Mouse (Mus musculus): Measurements from ENCODE around the gene Slc22a18. TPM values are rescaled to one million over a fixed set of nuclear protein-coding genes. Genes with fewer than 3 reads are reported as not detected.

Gene Slc22a18
- polyA plus RNA-seq, 1 experiment from 2014 or later = 1.0 TPM

DNA sequence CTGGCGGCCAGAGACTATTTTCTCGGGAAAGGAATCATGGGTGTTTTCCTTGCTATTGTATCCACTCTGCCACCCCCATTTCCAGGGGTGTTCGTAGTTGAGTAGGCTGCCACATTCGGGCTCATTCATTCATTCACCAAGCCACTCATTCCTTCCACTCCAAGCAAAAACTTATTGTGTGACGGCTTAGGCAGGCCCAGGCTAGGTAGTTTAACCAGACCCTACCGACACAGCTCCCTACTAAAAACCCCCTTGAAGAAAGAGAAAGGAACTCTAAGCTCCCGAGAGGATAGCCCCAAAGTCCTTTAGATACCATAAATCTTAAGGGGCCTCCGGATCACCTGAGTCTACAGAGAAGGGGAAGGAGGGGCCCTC, 29.0 kb upstream of the Slc22a18 start:
- Histone ChIP-seq H3K27me3 (ENCODE audit: control insufficient read depth, insufficient read depth, low read length) (peaks cover 4% of the 10 kb centered on the region; the same call in 1 of the 2 replicates), H3K4me2 (replicated peaks) (no peak overlapping the region; the same call in 1 of the 2 replicates), H3K27ac (no peak overlapping the region), H3K4me1 (replicated peaks; ENCODE audit: control insufficient read depth, insufficient read depth, low read length) (peaks cover 18% of the 10 kb centered on the region; the same call in 1 of the 2 replicates), H3K4me3 (replicated peaks; ENCODE audit: low read length) (no peak overlapping the region), H3K36me3 (replicated peaks; ENCODE audit: control insufficient read depth, insufficient read depth) (no peaks in the 10 kb centered on the region), H3K9me3 (ENCODE audit: control insufficient read depth, low read length) (no peaks in the 10 kb centered on the region), H3K9ac (no peak overlapping the region)
- ATAC-seq (ENCODE audit: low FRiP score) (no peak), DNase-seq (ENCODE audit: low spot score) (no peak)
- WGBS = 25% methylated on average over 8 of the region's 8 CpGs

DNA sequence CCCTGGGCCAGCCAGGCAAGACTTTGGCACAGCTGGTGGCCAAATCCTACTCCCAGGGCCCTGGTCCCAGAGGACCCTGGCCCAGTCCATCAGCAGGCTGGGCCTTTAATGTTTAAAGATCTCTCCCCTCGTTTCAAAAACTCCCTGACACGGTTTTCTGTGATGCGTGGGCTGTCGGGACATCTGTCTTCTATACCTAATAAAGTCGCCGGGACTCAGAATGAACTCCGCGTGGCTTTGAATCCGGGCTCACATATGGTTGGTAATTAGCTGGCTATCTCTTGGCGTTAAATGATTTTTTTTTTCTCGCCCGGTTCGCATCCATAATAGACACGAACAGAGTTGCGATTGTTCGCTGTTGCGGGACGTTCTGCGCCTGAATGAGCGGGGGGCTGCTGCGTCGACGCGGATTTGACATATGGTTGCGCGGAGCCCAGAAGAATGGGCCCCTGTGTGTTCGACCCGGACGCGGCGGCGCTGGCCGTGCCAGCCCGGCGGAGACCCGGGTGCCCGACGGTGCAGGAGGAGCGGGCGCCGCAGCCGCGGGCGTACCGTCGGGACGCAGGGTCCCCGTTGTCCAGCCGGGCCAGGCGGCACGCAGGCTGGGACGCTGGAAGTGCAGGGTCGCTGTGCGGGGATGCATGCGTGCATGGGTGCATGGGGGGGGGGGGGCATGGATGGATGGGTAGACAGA, 28.4 kb upstream of the Slc22a18 start:
- DNase-seq (ENCODE audit: low spot score) (peak; percentile 58), ATAC-seq (ENCODE audit: low FRiP score) (peak; percentile 43; the same call in 1 of the 2 replicates)
- Histone ChIP-seq H3K9me3 (ENCODE audit: control insufficient read depth, low read length) (no peaks in the 10 kb centered on the region), H3K27ac (peak overlapping the region; percentile 62), H3K4me3 (replicated peaks; ENCODE audit: low read length) (peak overlapping the region; percentile 27), H3K36me3 (replicated peaks; ENCODE audit: control insufficient read depth, insufficient read depth) (no peaks in the 10 kb centered on the region), H3K9ac (peak overlapping the region; percentile 62), H3K27me3 (ENCODE audit: control insufficient read depth, insufficient read depth, low read length) (peaks cover 4% of the 10 kb centered on the region; the same call in 1 of the 2 replicates), H3K4me1 (replicated peaks; ENCODE audit: control insufficient read depth, insufficient read depth, low read length) (peaks cover 18% of the 10 kb centered on the region; the same call in 1 of the 2 replicates), H3K4me2 (replicated peaks) (peak overlapping the region; percentile 61)
- WGBS = 1% methylated on average over 55 of the region's 55 CpGs

DNA sequence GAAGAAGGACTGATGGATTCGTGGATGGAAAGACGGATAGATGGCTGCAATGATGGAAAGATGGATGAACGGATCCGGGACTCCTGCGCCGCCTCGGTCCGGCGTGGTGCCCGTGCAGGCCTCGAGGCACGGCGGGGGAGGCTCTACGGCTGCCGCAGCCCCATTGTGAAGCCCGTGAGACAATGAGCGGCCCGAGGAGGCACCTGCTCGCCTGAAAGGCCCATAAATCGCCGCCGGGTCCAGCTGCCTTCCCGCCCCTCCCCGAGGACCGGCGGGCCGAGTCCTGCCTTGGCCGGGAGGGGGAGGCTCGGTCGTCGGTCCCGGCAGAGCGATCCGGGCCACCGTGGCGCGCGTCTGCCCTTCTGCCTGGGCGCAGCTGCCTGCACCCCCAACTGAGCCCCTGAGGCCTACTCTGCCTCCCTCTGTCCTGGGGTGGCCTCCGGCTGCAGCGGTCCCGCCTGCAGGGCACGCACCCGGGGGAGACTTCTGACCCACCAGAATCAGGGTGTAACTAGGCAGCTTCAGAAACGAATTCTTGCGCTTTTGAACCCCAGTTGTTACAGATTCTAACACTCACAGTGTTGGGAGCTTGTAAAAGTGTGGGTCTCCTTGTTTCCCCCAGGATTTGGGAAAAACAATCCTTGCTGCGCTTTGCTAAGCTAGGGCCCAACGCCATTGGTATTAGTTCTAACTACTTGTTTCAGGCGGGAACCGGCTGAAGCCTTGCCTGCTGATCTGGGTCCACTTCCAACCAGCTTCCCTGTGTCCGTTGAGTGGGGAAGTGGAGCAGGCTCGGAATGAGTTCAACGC, 27.7 kb upstream of the Slc22a18 start:
- Histone ChIP-seq H3K36me3 (replicated peaks; ENCODE audit: control insufficient read depth, insufficient read depth) (no peaks in the 10 kb centered on the region), H3K27me3 (ENCODE audit: control insufficient read depth, insufficient read depth, low read length) (peaks cover 4% of the 10 kb centered on the region; the same call in 1 of the 2 replicates), H3K4me3 (replicated peaks; ENCODE audit: low read length) (peak overlapping the region; percentile 27), H3K4me1 (replicated peaks; ENCODE audit: control insufficient read depth, insufficient read depth, low read length) (peaks cover 18% of the 10 kb centered on the region; the same call in 1 of the 2 replicates), H3K27ac (peak overlapping the region; percentile 62; the same call in 1 of the 2 replicates), H3K9me3 (ENCODE audit: control insufficient read depth, low read length) (no peaks in the 10 kb centered on the region), H3K9ac (peak overlapping the region; percentile 62), H3K4me2 (replicated peaks) (peak overlapping the region; percentile 61)
- ATAC-seq (ENCODE audit: low FRiP score) (peak; percentile 44; the same call in 1 of the 2 replicates), DNase-seq (ENCODE audit: low spot score) (no peak)
- 3% methylated on average over 53 of the region's 53 CpGs for WGBS

DNA sequence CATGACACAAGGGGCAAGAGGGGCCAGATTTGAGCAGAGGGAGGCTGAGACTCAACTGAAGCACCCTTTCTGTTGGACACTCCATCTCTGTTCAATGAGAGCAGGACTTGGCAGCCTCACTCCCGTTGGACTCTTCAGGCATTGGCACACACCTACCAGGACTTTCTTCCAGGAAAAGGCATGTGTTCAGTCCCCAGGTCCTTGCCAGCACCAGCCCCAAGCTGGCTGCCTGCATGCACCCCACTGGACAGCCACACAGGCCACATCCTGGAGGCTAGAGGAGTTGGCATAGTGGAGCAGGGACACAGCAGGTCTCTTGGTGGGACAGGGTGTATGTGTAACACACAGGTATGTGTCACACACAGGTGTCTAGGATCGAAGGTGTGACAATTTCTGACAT, 26.4 kb upstream of the Slc22a18 start:
- no peak overlapping the region for H3K4me2 ChIP-seq (replicated peaks)
- no peaks in the 10 kb centered on the region for H3K36me3 ChIP-seq (replicated peaks; ENCODE audit: control insufficient read depth, insufficient read depth)
- 79% methylated on average over 2 of the region's 2 CpGs for WGBS
- peaks cover 4% of the 10 kb centered on the region; the same call in 1 of the 2 replicates for H3K27me3 ChIP-seq (ENCODE audit: control insufficient read depth, insufficient read depth, low read length)
- H3K9ac ChIP-seq = no peak overlapping the region
- DNase-seq (ENCODE audit: low spot score) = no peak
- ATAC-seq (ENCODE audit: low FRiP score) = no peak
- no peak overlapping the region for H3K27ac ChIP-seq
- H3K4me3 ChIP-seq (replicated peaks; ENCODE audit: low read length) = no peak overlapping the region
- no peaks in the 10 kb centered on the region for H3K9me3 ChIP-seq (ENCODE audit: control insufficient read depth, low read length)
- peaks cover 18% of the 10 kb centered on the region; the same call in 1 of the 2 replicates for H3K4me1 ChIP-seq (replicated peaks; ENCODE audit: control insufficient read depth, insufficient read depth, low read length)

DNA sequence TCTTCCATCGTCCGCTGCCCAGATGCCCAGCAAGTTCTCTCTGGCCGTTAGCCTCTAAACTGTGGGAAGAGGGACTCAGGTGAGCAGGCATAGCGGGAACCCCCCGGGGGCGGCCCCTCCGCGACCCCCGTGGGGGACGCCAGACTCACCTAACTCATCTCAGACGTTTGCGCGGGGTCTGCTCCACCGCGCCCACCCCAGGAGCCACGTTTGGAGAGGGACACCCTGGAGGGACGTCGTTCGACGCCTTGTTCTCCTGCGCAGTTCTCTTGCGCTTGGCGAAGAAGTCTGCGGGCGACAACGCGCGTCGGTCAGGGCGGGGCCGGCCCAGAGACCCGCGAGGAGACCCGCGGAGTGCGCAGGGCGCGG, 14.6 kb upstream of the Slc22a18 start:
- H3K9ac ChIP-seq = peak overlapping the region; percentile 60
- peak overlapping the region; percentile 49 for H3K4me3 ChIP-seq (replicated peaks; ENCODE audit: low read length)
- no peaks in the 10 kb centered on the region for H3K36me3 ChIP-seq (replicated peaks; ENCODE audit: control insufficient read depth, insufficient read depth)
- peaks cover 4% of the 10 kb centered on the region; the same call in 1 of the 2 replicates for H3K4me1 ChIP-seq (replicated peaks; ENCODE audit: control insufficient read depth, insufficient read depth, low read length)
- 27% methylated on average over 28 of the region's 38 CpGs for WGBS
- H3K4me2 ChIP-seq (replicated peaks) = peak overlapping the region; percentile 58
- peak overlapping the region; percentile 71; the same call in 1 of the 2 replicates for H3K27ac ChIP-seq
- H3K9me3 ChIP-seq (ENCODE audit: control insufficient read depth, low read length) = peaks cover 21% of the 10 kb centered on the region; the same call in 1 of the 2 replicates
- H3K27me3 ChIP-seq (ENCODE audit: control insufficient read depth, insufficient read depth, low read length) = no peaks in the 10 kb centered on the region
- no peak for ATAC-seq (ENCODE audit: low FRiP score)
- no peak for DNase-seq (ENCODE audit: low spot score)

DNA sequence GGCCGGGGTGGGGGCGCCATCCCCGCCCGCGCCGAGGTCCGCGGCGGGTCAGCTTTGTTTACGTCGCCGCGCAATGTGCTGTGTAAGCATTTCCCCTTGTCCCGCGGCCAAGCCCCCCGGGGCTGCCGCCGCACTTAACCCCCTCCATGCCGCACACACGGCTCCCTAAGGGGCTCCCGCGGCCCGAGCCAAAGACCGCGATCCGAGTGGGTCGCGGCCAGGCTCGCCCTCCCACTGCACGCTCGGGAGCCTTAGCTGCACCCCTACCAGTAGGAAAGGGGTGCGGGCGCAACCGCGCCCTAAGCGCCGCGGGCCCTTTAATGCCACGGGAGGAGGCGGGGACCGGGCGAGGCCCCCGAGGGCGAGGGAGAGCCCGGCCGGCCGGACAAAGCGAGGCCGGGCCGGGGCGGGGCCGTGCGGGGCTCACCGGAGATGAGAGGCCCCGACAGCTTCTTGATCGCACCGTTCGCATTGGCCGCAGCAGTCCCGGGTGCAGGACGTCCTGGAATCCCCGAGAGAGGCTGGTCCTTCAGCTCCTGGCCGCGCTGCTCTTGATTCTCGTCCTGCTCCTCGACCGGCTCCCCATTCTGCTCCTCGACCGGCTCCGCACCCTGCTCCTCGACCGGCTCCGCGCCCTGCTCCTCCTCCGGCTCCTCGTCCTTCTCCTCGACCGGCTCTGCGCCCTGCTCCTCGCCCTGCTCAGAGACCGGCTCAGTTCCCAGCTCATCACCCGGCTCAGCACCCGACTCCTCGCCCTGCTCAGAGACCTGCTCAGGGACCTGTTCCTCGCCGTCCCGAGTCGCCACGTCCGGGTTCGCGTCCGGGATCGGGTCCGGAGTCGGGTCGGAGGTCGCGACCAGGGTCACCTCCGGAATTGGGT, 14.0 kb upstream of the Slc22a18 start:
- Histone ChIP-seq H3K4me3 (replicated peaks; ENCODE audit: low read length) (peak overlapping the region; percentile 49), H3K9ac (peak overlapping the region; percentile 60), H3K27me3 (ENCODE audit: control insufficient read depth, insufficient read depth, low read length) (peaks cover 3% of the 10 kb centered on the region; the same call in 1 of the 2 replicates), H3K9me3 (ENCODE audit: control insufficient read depth, low read length) (peaks cover 21% of the 10 kb centered on the region; the same call in 1 of the 2 replicates), H3K27ac (peak overlapping the region; percentile 71; the same call in 1 of the 2 replicates), H3K36me3 (replicated peaks; ENCODE audit: control insufficient read depth, insufficient read depth) (no peaks in the 10 kb centered on the region), H3K4me2 (replicated peaks) (peak overlapping the region; percentile 58), H3K4me1 (replicated peaks; ENCODE audit: control insufficient read depth, insufficient read depth, low read length) (peaks cover 8% of the 10 kb centered on the region)
- DNase-seq (ENCODE audit: low spot score) (no peak), ATAC-seq (ENCODE audit: low FRiP score) (no peak)
- 33% methylated on average over 95 of the region's 100 CpGs for WGBS

DNA sequence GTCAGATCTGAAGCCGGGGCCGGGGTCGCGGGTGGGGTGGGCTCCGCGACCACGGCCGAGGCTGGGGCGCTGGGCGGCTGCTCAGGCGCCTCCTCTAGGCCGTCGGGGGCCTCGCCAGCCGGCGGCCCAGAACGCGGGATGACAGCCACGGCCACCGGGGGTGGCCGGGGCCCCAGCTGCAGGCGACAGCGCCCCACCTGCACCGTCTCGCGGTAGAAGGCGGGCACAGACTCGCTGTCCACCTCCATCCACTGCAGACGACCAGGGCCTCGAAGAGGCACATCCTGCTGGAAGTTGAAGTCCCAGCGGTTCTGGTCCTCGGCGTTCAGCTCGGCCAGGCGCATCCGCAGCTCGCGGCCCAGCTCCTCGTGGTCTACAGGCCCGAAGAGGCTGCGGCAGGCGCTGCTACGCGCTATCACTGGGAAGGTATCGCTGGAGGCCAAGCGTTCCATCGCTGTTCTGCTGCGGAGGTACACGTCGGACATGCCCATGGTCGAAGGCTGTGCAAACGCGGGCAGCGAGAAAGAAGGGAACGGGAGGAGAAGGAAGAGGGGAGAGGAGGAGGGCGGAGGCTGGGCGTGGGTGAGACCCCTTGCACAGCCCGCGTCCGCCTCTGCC, 13.2 kb upstream of the Slc22a18 start:
- peak; percentile 1; the same call in 1 of the 2 replicates for ATAC-seq (ENCODE audit: low FRiP score)
- peak overlapping the region; percentile 49 for H3K4me3 ChIP-seq (replicated peaks; ENCODE audit: low read length)
- H3K9me3 ChIP-seq (ENCODE audit: control insufficient read depth, low read length) = peaks cover 21% of the 10 kb centered on the region; the same call in 1 of the 2 replicates
- DNase-seq (ENCODE audit: low spot score) = no peak
- peak overlapping the region; percentile 58 for H3K4me2 ChIP-seq (replicated peaks)
- peak overlapping the region; percentile 71; the same call in 1 of the 2 replicates for H3K27ac ChIP-seq
- H3K27me3 ChIP-seq (ENCODE audit: control insufficient read depth, insufficient read depth, low read length) = peaks cover 4% of the 10 kb centered on the region; the same call in 1 of the 2 replicates
- H3K36me3 ChIP-seq (replicated peaks; ENCODE audit: control insufficient read depth, insufficient read depth) = no peaks in the 10 kb centered on the region
- WGBS = 37% methylated on average over 59 of the region's 60 CpGs
- H3K9ac ChIP-seq = peak overlapping the region; percentile 60
- peaks cover 14% of the 10 kb centered on the region for H3K4me1 ChIP-seq (replicated peaks; ENCODE audit: control insufficient read depth, insufficient read depth, low read length)

DNA sequence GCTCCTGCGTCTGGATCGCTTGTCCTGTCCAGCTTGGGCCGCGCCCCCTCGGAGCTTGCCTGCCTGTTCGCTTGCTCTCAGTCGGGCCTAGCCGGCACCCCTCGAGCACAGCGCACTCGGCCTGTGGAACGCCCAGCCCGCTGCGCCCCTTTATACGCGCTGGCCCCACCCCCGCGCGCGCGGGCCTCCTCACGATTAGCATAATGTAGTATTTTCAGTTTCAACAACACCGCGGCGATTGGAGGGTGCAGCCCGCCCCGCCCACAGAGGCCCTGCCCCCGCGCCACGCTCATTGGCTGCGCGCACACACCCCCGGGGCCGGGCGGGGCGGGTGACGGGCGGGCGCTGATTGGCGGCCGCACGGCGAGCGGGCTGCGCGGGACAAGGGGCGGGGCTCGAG, 12.7 kb upstream of the Slc22a18 start, which contains the start of gene Cdkn1c:
TSS of gene Cdkn1c (minus strand) at position 177 of the 400 bp plus-strand sequence.
- peak within 1 kb of the TSS; percentile 71 for H3K27ac ChIP-seq
- 30% methylated on average over 47 of the region's 48 CpGs for whole genome bisulfite sequencing
- ATAC-seq (ENCODE audit: low FRiP score) (peak; percentile 84), DNase-seq (ENCODE audit: low spot score) (peak; percentile 87)
- peaks cover 21% of the 10 kb centered on the region; the same call in 1 of the 2 replicates for H3K9me3 ChIP-seq (ENCODE audit: control insufficient read depth, low read length)
- no peaks in the 10 kb centered on the region for H3K36me3 ChIP-seq (replicated peaks; ENCODE audit: control insufficient read depth, insufficient read depth)
- H3K4me1 ChIP-seq (replicated peaks; ENCODE audit: control insufficient read depth, insufficient read depth, low read length) = peaks cover 14% of the 10 kb centered on the region
- peak within 1 kb of the TSS; percentile 49 for H3K4me3 ChIP-seq (replicated peaks; ENCODE audit: low read length)
- peak within 1 kb of the TSS; percentile 58 for H3K4me2 ChIP-seq (replicated peaks)
- peak within 1 kb of the TSS; percentile 60 for H3K9ac ChIP-seq
- H3K27me3 ChIP-seq (ENCODE audit: control insufficient read depth, insufficient read depth, low read length) = peaks cover 4% of the 10 kb centered on the region; the same call in 1 of the 2 replicates

All from hindbrain, embryonic 14.5 days (tissue).